Mouse (Mus musculus): ENCODE data around the gene Crlf2. TPM values are rescaled to one million over a fixed set of nuclear protein-coding genes. Genes with fewer than 3 reads are reported as not detected.

Crlf2 gene
- 34.3 TPM for total RNA-seq (2023)

GRCm38 (mm10) chr5:109558404-109559160 lies at the start of gene Crlf2:
TSS of gene Crlf2 (minus strand) at chr5:109558993.

Other genes starting within 250 kb of the Crlf2 start
- gene Vmn2r16, start 228.8 kb downstream of the Crlf2 start, total RNA-seq (2023): not detected
- not detected for gene Vmn2r17, start 139.3 kb downstream of the Crlf2 start, total RNA-seq (2023)
- gene 5430403G16Rik, start 132.0 kb upstream of the Crlf2 start, total RNA-seq (2023): 2.4 TPM
- 12.8 TPM for gene 4930522L14Rik, start 192.9 kb upstream of the Crlf2 start, total RNA-seq (2023)